Mouse (Mus musculus) embryonic fibroblast, embryonic 13.5 days (primary cell): ENCODE data around the gene Cfap46. TPM values are rescaled to one million over a fixed set of nuclear protein-coding genes. Genes with fewer than 3 reads are reported as not detected.

Source experiments
- H3K27ac ChIP-seq: 2 replicates; pipeline ENCODE4 v1.5.1; 2012; ENCODE audit warnings: low read length, control low read depth, inconsistent platforms; ENCODE audit not compliant: insufficient read depth
- H3K4me1 ChIP-seq: 2 replicates; pipeline ENCODE4 v1.6.1; 2011; ENCODE audit warnings: low read length; ENCODE audit not compliant: control insufficient read depth, insufficient read depth
- H3K4me3 ChIP-seq: 2 replicates; pipeline ENCODE4 v1.5.1; 2011; ENCODE audit warnings: mild to moderate bottlenecking, control low read depth, low read length; ENCODE audit not compliant: insufficient read depth
- CTCF ChIP-seq: IDR thresholded peaks from 2 replicates; pipeline ENCODE4 v1.5.1; 2011; ENCODE audit warnings: mild to moderate bottlenecking, control low read depth, low read length, moderate library complexity, borderline replicate concordance; ENCODE audit not compliant: insufficient read depth
- POLR2A ChIP-seq: IDR thresholded peaks from 2 replicates; pipeline ENCODE4 v1.6.1; 2011; ENCODE audit warnings: low read depth, mild to moderate bottlenecking, control low read depth, low read length, moderate library complexity
- polyA plus RNA-seq: library from polyadenylated mRNA; stranded (reverse); fragments of >200 nt; gene quantifications from 2 replicates; pipeline ENCODE4 v1.2.4, GENCODE M21; 2011; ENCODE audit warnings: low read depth; ENCODE audit not compliant: missing spikeins, insufficient read length

Cfap46 gene
- polyA plus RNA-seq, 1 experiment, result not detected

- TF ChIP-seq CTCF (no peak), POLR2A (no peak)
- no peaks in the 10 kb centered on the region for H3K4me1 ChIP-seq
- no peak overlapping the region for H3K4me3 ChIP-seq
- no peak overlapping the region for H3K27ac ChIP-seq
Observed at GRCm38 (mm10) chr7:139705081-139705480, 21.5 kb upstream of the Cfap46 start.

GRCm38 (mm10) chr7:139703826-139704199 is 20.2 kb upstream of the Cfap46 start:
- H3K27ac ChIP-seq, result no peak overlapping the region
- TF ChIP-seq POLR2A (no peak), CTCF (no peak)
- no peak overlapping the region for H3K4me3 ChIP-seq
- no peaks in the 10 kb centered on the region for H3K4me1 ChIP-seq

- H3K4me3 ChIP-seq, result no peak overlapping the region
- TF ChIP-seq CTCF (peak; percentile 95), POLR2A (no peak)
Observed at GRCm38 (mm10) chr7:139703146-139703825, 19.7 kb upstream of the Cfap46 start.

GRCm38 (mm10) chr7:139701651-139702301 is 18.2 kb upstream of the Cfap46 start:
- no peak for TF ChIP-seq CTCF
- TF ChIP-seq POLR2A, result no peak
- H3K4me3 ChIP-seq, result no peak overlapping the region
- H3K4me1 ChIP-seq, result no peaks in the 10 kb centered on the region
- H3K27ac ChIP-seq, result no peak overlapping the region

More at GRCm38 (mm10) chr7:139703146-139703825, 19.7 kb upstream of the Cfap46 start:
- Histone ChIP-seq H3K4me1 (no peaks in the 10 kb centered on the region), H3K27ac (no peak overlapping the region)

- H3K4me3 ChIP-seq, result no peak overlapping the region
- no peak for TF ChIP-seq CTCF
- TF ChIP-seq POLR2A, result no peak
- no peak overlapping the region for H3K27ac ChIP-seq
- no peaks in the 10 kb centered on the region for H3K4me1 ChIP-seq
Observed at GRCm38 (mm10) chr7:139692641-139693294, 9.2 kb upstream of the Cfap46 start.

- TF ChIP-seq POLR2A (no peak), CTCF (no peak)
- Histone ChIP-seq H3K4me1 (no peaks in the 10 kb centered on the region), H3K27ac (no peak overlapping the region), H3K4me3 (no peak overlapping the region)
Observed at GRCm38 (mm10) chr7:139692211-139692610, 8.6 kb upstream of the Cfap46 start.

GRCm38 (mm10) chr7:139685336-139685735 is 1.7 kb upstream of the Cfap46 start:
- Histone ChIP-seq H3K4me3 (no peak overlapping the region), H3K27ac (no peak overlapping the region), H3K4me1 (no peaks in the 10 kb centered on the region)
- no peak for TF ChIP-seq CTCF
- TF ChIP-seq POLR2A, result no peak

GRCm38 (mm10) chr7:139684553-139684929 is 924 bp upstream of the Cfap46 start:
- no peak overlapping the region for H3K27ac ChIP-seq
- peak; percentile 75 for TF ChIP-seq POLR2A
- peak; percentile 66; the same call in 1 of the 2 replicates for TF ChIP-seq CTCF
- H3K4me3 ChIP-seq, result peak overlapping the region; percentile 79
- H3K4me1 ChIP-seq, result no peaks in the 10 kb centered on the region

GRCm38 (mm10) chr7:139681921-139682598 is 1.6 kb downstream of the Cfap46 start:
- Histone ChIP-seq H3K4me1 (no peaks in the 10 kb centered on the region), H3K4me3 (no peak overlapping the region), H3K27ac (no peak overlapping the region)
- TF ChIP-seq CTCF (no peak), POLR2A (no peak)

- TF ChIP-seq CTCF (no peak), POLR2A (no peak)
Observed at GRCm38 (mm10) chr7:139676433-139676832, 7.2 kb downstream of the Cfap46 start.

More at GRCm38 (mm10) chr7:139676433-139676832, 7.2 kb downstream of the Cfap46 start:
- Histone ChIP-seq H3K27ac (no peak overlapping the region), H3K4me1 (no peaks in the 10 kb centered on the region), H3K4me3 (no peak overlapping the region)
